Mouse (Mus musculus) limb, embryonic 15.5 days (tissue): ENCODE measurements around the gene Fbxo33. TPM values are rescaled to one million over a fixed set of nuclear protein-coding genes. Genes with fewer than 3 reads are reported as not detected.
"Not testable (repeated sequence)": the region's sequence is repeated elsewhere in the genome, so short reads cannot be mapped to it uniquely, and the experiment has no call there.

Experiments
- ATAC-seq: fragments of 200-750 bp; cut with Nextera tagmentation; 2 replicates; pipeline ENCODE4 v1.8.0; 2017; ENCODE audit warnings: low read depth, moderate TSS enrichment; ENCODE audit not compliant: insufficient number of reproducible peaks, low FRiP score, low TSS enrichment
- H3K27ac ChIP-seq: fragments of 300-500 bp; sonication (generic); 2 replicates; pipeline ENCODE4 v1.5.1; 2015; ENCODE audit warnings: moderate library complexity, mild to moderate bottlenecking, inconsistent platforms
- H3K27me3 ChIP-seq: fragments of 300-500 bp; sonication (generic); 2 replicates; pipeline ENCODE4 v1.6.1; 2015; ENCODE audit warnings: inconsistent platforms
- H3K36me3 ChIP-seq: fragments of 300-500 bp; sonication (generic); 2 replicates; pipeline ENCODE4 v1.6.1; 2015; ENCODE audit warnings: inconsistent platforms
- H3K4me1 ChIP-seq: fragments of 300-500 bp; sonication (generic); 2 replicates; pipeline ENCODE4 v1.6.1; 2015; ENCODE audit warnings: inconsistent platforms
- H3K4me2 ChIP-seq: fragments of 300-500 bp; sonication (generic); 2 replicates; pipeline ENCODE4 v1.6.1; 2015; ENCODE audit warnings: mild to moderate bottlenecking, inconsistent platforms
- H3K4me3 ChIP-seq: fragments of 300-500 bp; sonication (generic); 2 replicates; pipeline ENCODE4 v1.5.1; 2015; ENCODE audit warnings: mild to moderate bottlenecking, inconsistent platforms
- H3K9ac ChIP-seq: fragments of 300-500 bp; sonication (generic); 2 replicates; pipeline ENCODE4 v1.6.1; 2015; ENCODE audit warnings: inconsistent platforms
- H3K9me3 ChIP-seq: fragments of 300-500 bp; sonication (generic); 2 replicates; pipeline ENCODE4 v1.6.1; 2016; ENCODE audit warnings: inconsistent platforms
- WGBS: fragments of 180-500 bp; shearing (Covaris S2); methylation state at CpG from one replicate; pipeline ENCODE4 v1.1.7; 2015; 5-methylcytosine and 5-hydroxymethylcytosine counted together
- polyA plus RNA-seq: library from polyadenylated mRNA; unstranded; fragments of >200 nt; fragmentation: Nextera tagmentation; extraction: Ambion mirVana; gene quantifications from 2 replicates; pipeline ENCODE4 v1.2.1, GENCODE M21; 2015

Gene Fbxo33
- polyA plus RNA-seq: 5.8 and 8.6 TPM in 2 replicates

DNA sequence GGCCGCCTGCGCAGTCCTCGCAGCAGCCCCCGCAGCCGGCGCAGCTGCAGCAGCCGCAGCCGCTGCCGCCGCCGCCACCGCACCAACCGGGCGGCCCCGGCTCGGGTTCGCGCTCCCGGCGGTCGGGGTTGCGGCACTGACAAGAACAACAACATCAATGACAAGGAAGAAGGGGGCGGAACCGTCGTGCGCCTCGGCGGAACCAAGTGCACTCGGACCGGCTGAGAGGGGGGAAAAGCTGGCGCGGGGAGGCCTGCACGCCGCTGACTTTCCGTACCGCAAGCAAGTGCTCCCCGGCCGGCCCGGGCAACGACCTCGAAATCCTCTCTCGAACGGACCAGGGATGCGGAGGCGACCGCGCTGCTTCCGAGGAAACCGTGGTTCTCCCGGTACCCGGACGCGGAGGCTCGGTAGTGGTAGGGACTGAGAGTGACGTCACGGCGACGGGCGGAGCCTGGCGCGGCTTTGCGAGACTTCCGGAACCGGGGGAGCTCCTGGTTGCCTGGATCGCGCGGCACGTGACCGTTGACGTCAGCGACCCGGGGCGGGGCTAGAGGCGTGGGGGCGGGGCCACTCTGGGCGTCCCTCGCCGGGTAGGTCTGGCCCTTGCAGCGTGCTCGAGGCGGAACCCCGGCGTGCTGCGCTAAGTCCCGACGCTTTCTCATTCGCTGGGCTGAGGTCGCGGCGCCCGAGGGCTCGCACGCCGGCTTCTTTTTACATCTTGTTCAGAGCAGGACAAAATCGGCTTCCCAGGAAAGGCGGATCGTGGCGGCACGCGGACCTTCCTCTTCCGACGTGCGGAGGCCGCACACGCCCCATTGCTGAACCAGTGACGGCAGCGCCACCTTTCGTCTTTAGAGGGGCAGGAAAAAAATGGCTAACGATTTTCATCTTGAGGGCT lies at the start of gene Fbxo33:
Gene Fbxo33, minus strand, starts transcription at position 401 of the 901 bp plus-strand sequence.
- Histone ChIP-seq H3K4me2 (peak within 1 kb of the TSS; percentile 86), H3K9ac (peak within 1 kb of the TSS; percentile 89), H3K9me3 (no peaks in the 10 kb centered on the region), H3K36me3 (no peaks in the 10 kb centered on the region), H3K4me3 (peak within 1 kb of the TSS; percentile 99), H3K27me3 (no peaks in the 10 kb centered on the region), H3K4me1 (peaks cover 14% of the 10 kb centered on the region), H3K27ac (peak within 1 kb of the TSS; percentile 98)
- peak; percentile 99 for ATAC-seq
- under 1% methylated on average over 108 of the region's 109 CpGs for WGBS

DNA sequence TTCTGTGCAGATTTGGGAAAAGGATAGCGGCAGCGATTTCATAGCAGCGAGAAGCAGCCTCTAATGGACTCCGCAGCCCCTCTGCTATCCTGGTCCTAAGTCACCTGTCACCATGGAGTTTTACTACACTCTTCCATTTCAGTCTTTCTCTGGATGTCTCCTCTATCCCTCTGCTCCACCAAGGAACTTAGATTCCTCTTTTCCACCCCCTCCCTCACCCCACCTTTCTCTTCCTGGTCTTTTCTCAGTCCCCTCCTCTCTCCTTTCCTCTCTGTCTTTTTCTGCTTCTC lies 46.4 kb upstream of the Fbxo33 start:
- 68% methylated on average over 4 of the region's 4 CpGs for WGBS
- H3K9ac ChIP-seq: no peak overlapping the region
- no peak overlapping the region for H3K27ac ChIP-seq
- H3K4me3 ChIP-seq: no peak overlapping the region
- no peaks in the 10 kb centered on the region for H3K4me1 ChIP-seq
- H3K4me2 ChIP-seq: no peak overlapping the region
- H3K27me3 ChIP-seq: no peaks in the 10 kb centered on the region
- no peaks in the 10 kb centered on the region for H3K36me3 ChIP-seq
- ATAC-seq: no peak
- no peaks in the 10 kb centered on the region for H3K9me3 ChIP-seq

DNA sequence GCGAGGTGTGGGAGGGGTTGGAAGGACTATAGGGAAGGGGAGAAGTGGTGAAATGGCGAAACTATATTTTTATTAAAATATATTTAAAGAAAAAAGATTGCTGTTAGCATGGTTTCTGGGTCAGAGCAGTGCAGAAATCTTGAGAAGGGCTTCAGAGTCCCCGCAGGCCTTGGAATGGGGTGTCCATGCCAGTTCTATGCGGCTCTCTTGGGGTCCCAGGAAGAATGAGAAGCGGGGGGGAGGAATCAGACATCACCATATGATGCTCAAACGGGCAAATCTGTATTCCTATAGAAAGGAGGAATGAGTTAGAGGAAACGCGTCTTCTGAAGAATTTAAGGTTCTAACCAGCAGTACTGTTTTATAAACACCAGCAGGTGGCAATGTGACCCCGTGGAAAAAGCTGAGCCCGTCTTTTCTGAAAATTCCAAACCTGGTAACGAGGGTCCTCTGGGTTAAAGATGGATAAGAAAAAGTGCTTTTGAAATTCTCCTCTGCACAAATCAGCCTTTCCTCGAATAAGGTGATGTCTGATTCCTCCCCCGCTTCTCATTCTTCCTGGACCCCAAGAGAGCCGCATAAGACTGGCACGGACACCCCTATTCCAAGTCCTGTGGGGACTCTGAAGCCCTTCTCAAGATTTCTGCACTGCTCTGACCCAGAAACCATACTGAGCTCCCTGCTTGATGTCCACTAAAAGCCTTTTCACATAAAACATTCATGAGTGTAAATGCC lies 45.8 kb upstream of the Fbxo33 start:
- H3K4me2 ChIP-seq: peak overlapping the region; percentile 12; the same call in 1 of the 2 replicates
- no peak overlapping the region for H3K4me3 ChIP-seq
- no peak overlapping the region for H3K9ac ChIP-seq
- H3K27me3 ChIP-seq: no peaks in the 10 kb centered on the region
- ATAC-seq: no peak
- WGBS: 28% methylated on average over 15 of the region's 15 CpGs
- no peaks in the 10 kb centered on the region for H3K9me3 ChIP-seq
- no peaks in the 10 kb centered on the region for H3K36me3 ChIP-seq
- no peak overlapping the region for H3K27ac ChIP-seq
- no peaks in the 10 kb centered on the region for H3K4me1 ChIP-seq

DNA sequence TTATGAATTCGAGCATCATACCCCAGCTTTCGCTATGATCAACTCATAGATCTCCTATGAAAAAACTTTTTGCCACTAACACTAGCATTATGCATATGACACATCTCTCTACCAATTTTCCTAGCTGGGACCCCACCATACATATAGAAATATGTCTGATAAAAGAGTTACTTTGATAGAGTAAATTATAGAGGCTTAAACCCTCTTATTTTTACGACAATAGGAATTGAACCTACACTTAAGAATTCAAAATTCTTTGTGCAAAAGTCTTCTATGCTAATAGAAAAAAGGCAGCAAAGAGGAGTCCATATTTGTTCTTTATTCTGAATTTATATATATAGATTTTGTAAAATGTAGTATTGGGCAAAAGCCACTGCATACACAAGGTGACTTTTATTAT lies 43.3 kb upstream of the Fbxo33 start:
- ATAC-seq: no peak
- no peak overlapping the region for H3K4me3 ChIP-seq
- H3K4me2 ChIP-seq: no peak overlapping the region
- H3K9me3 ChIP-seq: no peaks in the 10 kb centered on the region
- H3K9ac ChIP-seq: no peak overlapping the region
- 82% methylated on average over 3 of the region's 3 CpGs for WGBS
- H3K27ac ChIP-seq: no peak overlapping the region
- no peaks in the 10 kb centered on the region for H3K27me3 ChIP-seq
- H3K4me1 ChIP-seq: no peaks in the 10 kb centered on the region
- H3K36me3 ChIP-seq: no peaks in the 10 kb centered on the region

GRCm38 (mm10) chr12:59260798-59261197 lies 41.3 kb upstream of the Fbxo33 start:
- H3K27me3 ChIP-seq: no peaks in the 10 kb centered on the region
- 80% methylated on average over 2 of the region's 2 CpGs for WGBS
- no peak overlapping the region for H3K4me3 ChIP-seq
- H3K27ac ChIP-seq: no peak overlapping the region
- no peaks in the 10 kb centered on the region for H3K36me3 ChIP-seq
- H3K4me2 ChIP-seq: no peak overlapping the region
- no peaks in the 10 kb centered on the region for H3K4me1 ChIP-seq
- H3K9me3 ChIP-seq: no peaks in the 10 kb centered on the region
- no peak for ATAC-seq
- H3K9ac ChIP-seq: no peak overlapping the region

GRCm38 (mm10) chr12:59260362-59260761 lies 40.8 kb upstream of the Fbxo33 start:
- no peak overlapping the region for H3K4me2 ChIP-seq
- H3K9me3 ChIP-seq: no peaks in the 10 kb centered on the region
- no peaks in the 10 kb centered on the region for H3K27me3 ChIP-seq
- H3K27ac ChIP-seq: no peak overlapping the region
- no peak for ATAC-seq
- no peaks in the 10 kb centered on the region for H3K4me1 ChIP-seq
- no peak overlapping the region for H3K4me3 ChIP-seq
- H3K36me3 ChIP-seq: no peaks in the 10 kb centered on the region
- H3K9ac ChIP-seq: no peak overlapping the region

DNA sequence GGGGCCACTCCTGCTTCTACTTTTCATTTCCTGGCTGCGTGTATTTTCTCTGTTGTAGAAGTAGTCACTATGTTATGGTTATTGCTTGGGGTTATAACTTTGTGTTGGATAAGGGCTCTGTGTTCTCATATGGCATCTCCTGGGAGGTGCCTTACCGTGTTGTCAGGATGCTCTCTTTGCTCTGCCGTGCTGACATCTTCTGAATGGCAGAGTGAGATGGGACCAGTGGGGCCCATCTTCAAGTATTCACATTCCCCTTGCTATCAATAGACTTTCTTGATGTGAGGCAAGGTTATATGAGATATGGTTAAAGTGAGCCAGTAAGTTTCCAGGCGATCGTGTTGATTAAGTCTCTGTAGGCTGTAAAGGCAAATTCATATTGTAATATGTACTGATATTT lies 39.5 kb upstream of the Fbxo33 start:
- H3K4me1 ChIP-seq: no peaks in the 10 kb centered on the region
- no peaks in the 10 kb centered on the region for H3K9me3 ChIP-seq
- no peak overlapping the region for H3K4me2 ChIP-seq
- no peak overlapping the region for H3K4me3 ChIP-seq
- H3K27ac ChIP-seq: no peak overlapping the region
- ATAC-seq: no peak
- WGBS: 91% methylated on average over 5 of the region's 5 CpGs
- no peaks in the 10 kb centered on the region for H3K27me3 ChIP-seq
- H3K36me3 ChIP-seq: no peaks in the 10 kb centered on the region
- H3K9ac ChIP-seq: no peak overlapping the region

- Histone ChIP-seq H3K4me2 (no peak overlapping the region), H3K36me3 (no peaks in the 10 kb centered on the region), H3K4me1 (no peaks in the 10 kb centered on the region), H3K9me3 (no peaks in the 10 kb centered on the region), H3K4me3 (no peak overlapping the region), H3K27ac (no peak overlapping the region), H3K27me3 (no peaks in the 10 kb centered on the region), H3K9ac (no peak overlapping the region)
- WGBS: 75% methylated on average over 2 of the region's 2 CpGs
- ATAC-seq: no peak
Measured at GRCm38 (mm10) chr12:59250259-59250827, 30.8 kb upstream of the Fbxo33 start.

GRCm38 (mm10) chr12:59248969-59249368 lies 29.4 kb upstream of the Fbxo33 start:
- Histone ChIP-seq H3K27me3 (no peaks in the 10 kb centered on the region), H3K36me3 (no peaks in the 10 kb centered on the region), H3K9me3 (no peaks in the 10 kb centered on the region), H3K4me2 (no peak overlapping the region), H3K27ac (no peak overlapping the region), H3K4me1 (no peaks in the 10 kb centered on the region), H3K4me3 (no peak overlapping the region), H3K9ac (no peak overlapping the region)
- WGBS: 74% methylated on average over 1 of the region's 1 CpGs
- no peak for ATAC-seq

DNA sequence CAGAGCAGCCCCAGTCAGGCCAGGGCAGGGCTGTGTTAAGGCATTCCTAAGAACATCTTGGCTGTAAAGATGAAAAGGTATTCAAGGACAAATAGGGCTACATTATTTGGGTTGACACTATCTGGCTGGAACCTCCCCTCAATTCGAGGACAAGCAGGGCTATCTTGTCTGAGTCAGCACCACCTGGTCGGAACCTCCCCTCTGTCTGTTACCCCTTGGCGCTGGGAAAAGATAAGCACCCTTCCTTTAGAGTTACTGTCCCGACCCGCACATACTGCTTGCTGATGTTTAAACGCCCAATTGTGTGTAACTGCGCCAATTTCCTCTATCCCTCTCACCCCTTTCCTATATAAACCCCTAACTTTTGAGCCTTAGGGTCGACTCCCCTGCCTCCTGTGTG lies 21.5 kb upstream of the Fbxo33 start:
- not testable (repeated sequence) for H3K4me1 ChIP-seq, H3K27ac ChIP-seq, H3K27me3 ChIP-seq, H3K9ac ChIP-seq, H3K9me3 ChIP-seq, ATAC-seq, H3K4me3 ChIP-seq, H3K36me3 ChIP-seq, H3K4me2 ChIP-seq
- 84% methylated on average over 8 of the region's 8 CpGs for WGBS

GRCm38 (mm10) chr12:59238434-59238833 lies 18.9 kb upstream of the Fbxo33 start:
- Histone ChIP-seq H3K27ac (no peak overlapping the region), H3K4me1 (no peaks in the 10 kb centered on the region), H3K4me2 (no peak overlapping the region), H3K4me3 (no peak overlapping the region), H3K9me3 (no peaks in the 10 kb centered on the region), H3K27me3 (no peaks in the 10 kb centered on the region), H3K36me3 (no peaks in the 10 kb centered on the region), H3K9ac (no peak overlapping the region)
- WGBS: 77% methylated on average over 5 of the region's 5 CpGs
- ATAC-seq: no peak

DNA sequence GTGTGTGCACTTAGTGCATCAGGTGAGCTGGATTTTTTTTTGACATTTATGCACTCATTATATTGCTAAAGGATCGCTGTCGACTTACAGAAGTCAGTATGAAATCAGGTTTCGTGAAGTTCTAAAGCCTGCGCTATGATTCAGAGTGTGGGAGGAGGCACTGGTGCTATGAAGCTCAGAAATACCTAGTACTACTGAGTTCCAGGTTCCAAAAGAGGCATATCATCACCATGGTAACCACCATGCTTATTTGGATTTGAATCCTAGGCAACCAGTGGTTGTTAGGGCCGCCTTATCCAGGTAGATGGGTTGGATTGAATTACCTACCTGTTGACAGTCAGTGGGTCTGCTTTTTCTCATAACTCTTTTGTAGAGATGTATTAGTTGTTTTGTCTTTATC lies 8.9 kb upstream of the Fbxo33 start:
- 92% methylated on average over 5 of the region's 5 CpGs for WGBS

More for the DNA sequence above, 8.9 kb upstream of the Fbxo33 start:
- H3K27ac ChIP-seq: no peak overlapping the region
- H3K36me3 ChIP-seq: no peaks in the 10 kb centered on the region
- H3K27me3 ChIP-seq: no peaks in the 10 kb centered on the region
- no peak overlapping the region for H3K4me3 ChIP-seq
- H3K9ac ChIP-seq: no peak overlapping the region
- ATAC-seq: no peak
- no peaks in the 10 kb centered on the region for H3K4me1 ChIP-seq
- H3K9me3 ChIP-seq: no peaks in the 10 kb centered on the region
- no peak overlapping the region for H3K4me2 ChIP-seq
